In genomic region chr9:58546630-58547360, GRCm38 (mm10) we compare ENCODE assay signal across 12 mouse cellular contexts. TPM values are rescaled to one million over a fixed set of nuclear protein-coding genes. Genes with fewer than 3 reads are reported as not detected.
DNase-seq lines count a peak whose midpoint lies in the region; ATAC-seq and TF ChIP-seq lines count a peak whose summit lies in the region.
"Had no signal": no experiment of that assay in that cellular context is flagged by ENCODE, and none has a peak within 500 bp of the region (broad histone marks: within the 10 kb centered on the region; RNA-seq: fewer than 3 reads in every experiment).

No protein-coding gene starts in this region.

- H3K4me3 ChIP-seq in lung, postnatal 0 days (ENCODE audit: low read depth, low read length) = no peak overlapping the region
- no peak overlapping the region for H3K4me3 ChIP-seq in lung, adult 2 months (replicated peaks; ENCODE audit: extremely low read depth, low read depth, low read length)
- no peak overlapping the region for H3K4me3 ChIP-seq in forebrain, embryonic 15.5 days
- H3K4me3 ChIP-seq in neural tube, embryonic 15.5 days (replicated peaks) = no peak overlapping the region
- H3K4me3 ChIP-seq: embryonic facial prominence, embryonic 12.5 days had no signal

- no peak for TF ChIP-seq CTCF in lung, postnatal 0 days (IDR thresholded peaks at IDR 0.05)
- TF ChIP-seq CTCF in lung, adult 2 months (IDR thresholded peaks at IDR 0.05; ENCODE audit: insufficient read depth, low read length) = no peak

- no peak for ATAC-seq in lung, postnatal 0 days
- no peak for ATAC-seq in forebrain, embryonic 15.5 days (replicated peaks)
- ATAC-seq in neural tube, embryonic 15.5 days (ENCODE audit: low FRiP score) = no peak
- ATAC-seq: Patski had no signal

- no peaks in the 10 kb centered on the region for H3K9me3 ChIP-seq in lung, postnatal 0 days (ENCODE audit: low read length)
- no peaks in the 10 kb centered on the region for H3K9me3 ChIP-seq in forebrain, embryonic 15.5 days
- no peaks in the 10 kb centered on the region for H3K9me3 ChIP-seq in neural tube, embryonic 15.5 days (replicated peaks)
- H3K9me3 ChIP-seq: embryonic facial prominence, embryonic 12.5 days; megakaryocyte, embryonic 14.5 days had no signal

- H3K27ac ChIP-seq in lung, postnatal 0 days (ENCODE audit: low read length) = no peak overlapping the region
- peak overlapping the region; percentile 53 for H3K27ac ChIP-seq in forebrain, embryonic 15.5 days (replicated peaks)
- H3K27ac ChIP-seq in neural tube, embryonic 15.5 days (replicated peaks) = 0 out of 2 replicates have a peak overlapping the region, but pooled peaks have one; percentile 33

- H3K27me3 ChIP-seq in lung, postnatal 0 days (replicated peaks; ENCODE audit: insufficient read depth, low read length) = no peaks in the 10 kb centered on the region
- no peaks in the 10 kb centered on the region for H3K27me3 ChIP-seq in forebrain, embryonic 15.5 days
- no peaks in the 10 kb centered on the region for H3K27me3 ChIP-seq in neural tube, embryonic 15.5 days (replicated peaks)
- H3K27me3 ChIP-seq: embryonic facial prominence, embryonic 12.5 days; Patski had no signal

- no peak for TF ChIP-seq POLR2A in lung, adult 2 months (IDR thresholded peaks at IDR 0.05; ENCODE audit: borderline replicate concordance, extremely low read depth, low read depth, low read length)

- WGBS in lung, postnatal 0 days = 70% methylated on average over 11 of the region's 11 CpGs
- WGBS in lung, adult 2 months = 78% methylated on average over 11 of the region's 11 CpGs
- WGBS in forebrain, embryonic 15.5 days = 57% methylated on average over 11 of the region's 11 CpGs
- 65% methylated on average over 11 of the region's 11 CpGs for WGBS in neural tube, embryonic 15.5 days

- H3K9ac ChIP-seq in lung, postnatal 0 days (replicated peaks; ENCODE audit: low read depth) = no peak overlapping the region
- H3K9ac ChIP-seq in forebrain, embryonic 15.5 days (replicated peaks) = no peak overlapping the region
- H3K9ac ChIP-seq in neural tube, embryonic 15.5 days (replicated peaks) = no peak overlapping the region
- H3K9ac ChIP-seq: embryonic facial prominence, embryonic 12.5 days had no signal

- peak; percentile 17 for DNase-seq in lung, postnatal 0 days (ENCODE audit: low spot score)
- no peak for DNase-seq in lung, adult 2 months
- DNase-seq in cerebellum, adult 18-20 months = peak; percentile 65 to 74
- DNase-seq in kidney, postnatal 36 days = no peak
- DNase-seq in thymus, postnatal 36 days = no peak
- no peak for DNase-seq in kidney, adult 9 months
- DNase-seq: layer of hippocampus, adult 9-11 months had no signal

- no peaks in the 10 kb centered on the region for H3K36me3 ChIP-seq in lung, postnatal 0 days (ENCODE audit: insufficient read depth, low read length)
- no peaks in the 10 kb centered on the region for H3K36me3 ChIP-seq in forebrain, embryonic 15.5 days
- H3K36me3 ChIP-seq in neural tube, embryonic 15.5 days = no peaks in the 10 kb centered on the region
- H3K36me3 ChIP-seq: embryonic facial prominence, embryonic 12.5 days had no signal

- H3K4me1 ChIP-seq in lung, postnatal 0 days (ENCODE audit: insufficient read depth, low read depth, low read length) = peaks cover 1% of the 10 kb centered on the region; the same call in 1 of the 2 replicates
- H3K4me1 ChIP-seq in lung, adult 2 months (ENCODE audit: control insufficient read depth, insufficient read depth, low read length) = peaks cover 4% of the 10 kb centered on the region
- peaks cover 39% of the 10 kb centered on the region for H3K4me1 ChIP-seq in forebrain, embryonic 15.5 days
- peaks cover 42% of the 10 kb centered on the region for H3K4me1 ChIP-seq in neural tube, embryonic 15.5 days

- no peak for TF ChIP-seq EP300 in lung, postnatal 0 days (IDR thresholded peaks at IDR 0.05)

- H3K4me2 ChIP-seq in lung, postnatal 0 days (replicated peaks; ENCODE audit: low read depth, low read length) = no peak overlapping the region
- no peak overlapping the region for H3K4me2 ChIP-seq in forebrain, embryonic 15.5 days (replicated peaks)
- no peak overlapping the region for H3K4me2 ChIP-seq in neural tube, embryonic 15.5 days
- H3K4me2 ChIP-seq: embryonic facial prominence, embryonic 12.5 days had no signal

RNA-seq across cellular contexts. Expression of gene Cd276, which starts 8.4 kb away (rescaled TPM):
- polyA plus RNA-seq in lung, postnatal 0 days (2015; fragmentation: Nextera tagmentation; extraction: Ambion mirVana) = 9.9 and 10.7 TPM in 2 replicates
- polyA plus RNA-seq in lung, adult 2 months (2012; rRNA removed) = 6.8 and 8.8 TPM in 2 replicates
- polyA plus RNA-seq in forebrain, embryonic 15.5 days (2015; fragmentation: Nextera tagmentation; extraction: Ambion mirVana) = 30.9 and 31.0 TPM in 2 replicates
- 30.3 and 33.6 TPM in 2 replicates for polyA plus RNA-seq in neural tube, embryonic 15.5 days (2015; fragmentation: Nextera tagmentation; extraction: Ambion mirVana)

RNA-seq across cellular contexts. Expression of gene Nptn, which starts 35.2 kb away (rescaled TPM):
- polyA plus RNA-seq in lung, postnatal 0 days (2015; fragmentation: Nextera tagmentation; extraction: Ambion mirVana) = 132 and 133 TPM in 2 replicates
- polyA plus RNA-seq in lung, adult 2 months (2012; rRNA removed) = 465 and 530 TPM in 2 replicates
- polyA plus RNA-seq in forebrain, embryonic 15.5 days (2015; fragmentation: Nextera tagmentation; extraction: Ambion mirVana) = 127 and 145 TPM in 2 replicates
- 214 and 219 TPM in 2 replicates for polyA plus RNA-seq in neural tube, embryonic 15.5 days (2015; fragmentation: Nextera tagmentation; extraction: Ambion mirVana)

RNA-seq across cellular contexts. Expression of gene Insyn1, which starts 58.4 kb away (rescaled TPM):
- polyA plus RNA-seq in lung, postnatal 0 days (2015; fragmentation: Nextera tagmentation; extraction: Ambion mirVana) = 1.0 and 1.2 TPM in 2 replicates
- 10.3 and 11.4 TPM in 2 replicates for polyA plus RNA-seq in lung, adult 2 months (2012; rRNA removed)
- polyA plus RNA-seq in forebrain, embryonic 15.5 days (2015; fragmentation: Nextera tagmentation; extraction: Ambion mirVana) = 6.7 and 7.7 TPM in 2 replicates
- 9.5 and 14.9 TPM in 2 replicates for polyA plus RNA-seq in neural tube, embryonic 15.5 days (2015; fragmentation: Nextera tagmentation; extraction: Ambion mirVana)

Comparison
In these comparisons a context has a peak if more than half of its experiments do, and no peak if none do; other contexts are left out.
1. DNase-seq: peak in lung, postnatal 0 days (single experiment) and cerebellum, adult 18-20 months (2 of 2); none in lung, adult 2 months (single experiment), kidney, postnatal 36 days (0 of 2), thymus, postnatal 36 days (0 of 2) and kidney, adult 9 months (single experiment).